Mouse (Mus musculus) embryo, embryonic 10.5 days (tissue): ENCODE data around the gene 1700056E22Rik.

Experiments used
- DNase-seq: peaks from one replicate; pipeline ENCODE4 v3.0.0-alpha.2; 2015; ENCODE audit warnings: low spot score

Gene 1700056E22Rik

GRCm38 (mm10) chr1:184034011-184034557 is at the start of gene 1700056E22Rik:
Gene 1700056E22Rik, minus strand, starts transcription at chr1:184034301.
- DNase-seq: peak; percentile 100

- DNase-seq: no peak
Observed at GRCm38 (mm10) chr1:184083166-184083565, 49.1 kb upstream of the 1700056E22Rik start.

- no peak for DNase-seq
Observed at GRCm38 (mm10) chr1:184082661-184083060, 48.6 kb upstream of the 1700056E22Rik start.

GRCm38 (mm10) chr1:184079304-184079703 is 45.2 kb upstream of the 1700056E22Rik start:
- DNase-seq: no peak

GRCm38 (mm10) chr1:184076756-184077155 is 42.7 kb upstream of the 1700056E22Rik start:
- DNase-seq: no peak

- DNase-seq: no peak
Observed at GRCm38 (mm10) chr1:184076065-184076464, 42.0 kb upstream of the 1700056E22Rik start.

GRCm38 (mm10) chr1:184068971-184069370 is 34.9 kb upstream of the 1700056E22Rik start:
- no peak for DNase-seq

- no peak for DNase-seq
Observed at GRCm38 (mm10) chr1:184067704-184068558, 33.8 kb upstream of the 1700056E22Rik start.

GRCm38 (mm10) chr1:184066460-184067287 is 32.6 kb upstream of the 1700056E22Rik start:
- no peak for DNase-seq

GRCm38 (mm10) chr1:184065589-184066361 is 31.7 kb upstream of the 1700056E22Rik start:
- DNase-seq: peak; percentile 46

GRCm38 (mm10) chr1:184064306-184064705 is 30.2 kb upstream of the 1700056E22Rik start:
- no peak for DNase-seq

GRCm38 (mm10) chr1:184061901-184062300 is 27.8 kb upstream of the 1700056E22Rik start:
- no peak for DNase-seq

GRCm38 (mm10) chr1:184060828-184061734 is 27.0 kb upstream of the 1700056E22Rik start:
- DNase-seq: no peak

GRCm38 (mm10) chr1:184060381-184060780 is 26.3 kb upstream of the 1700056E22Rik start:
- DNase-seq: no peak

GRCm38 (mm10) chr1:184059814-184060213 is 25.7 kb upstream of the 1700056E22Rik start:
- no peak for DNase-seq

GRCm38 (mm10) chr1:184058206-184058605 is 24.1 kb upstream of the 1700056E22Rik start:
- no peak for DNase-seq

GRCm38 (mm10) chr1:184054176-184054575 is 20.1 kb upstream of the 1700056E22Rik start:
- no peak for DNase-seq

- DNase-seq: no peak
Observed at GRCm38 (mm10) chr1:184053711-184054110, 19.6 kb upstream of the 1700056E22Rik start.

GRCm38 (mm10) chr1:184053141-184053540 is 19.0 kb upstream of the 1700056E22Rik start:
- no peak for DNase-seq

- no peak for DNase-seq
Observed at GRCm38 (mm10) chr1:184052331-184052730, 18.2 kb upstream of the 1700056E22Rik start.

- DNase-seq: no peak
Observed at GRCm38 (mm10) chr1:184051824-184052223, 17.7 kb upstream of the 1700056E22Rik start.
